In genomic region chr12:87031163-87031763, GRCm38 (mm10) we compare ENCODE assay signal across 13 mouse cellular contexts. TPM values are rescaled to one million over a fixed set of nuclear protein-coding genes. Genes with fewer than 3 reads are reported as not detected.
DNase-seq lines count a peak whose midpoint lies in the region; ATAC-seq and TF ChIP-seq lines count a peak whose summit lies in the region.
"Had no signal": no experiment of that assay in that cellular context is flagged by ENCODE, and none has a peak within 500 bp of the region (broad histone marks: within the 10 kb centered on the region; RNA-seq: fewer than 3 reads in every experiment).

No protein-coding gene starts in this region.

- H3K9me3 ChIP-seq in midbrain, embryonic 15.5 days, result no peaks in the 10 kb centered on the region
- H3K9me3 ChIP-seq: embryonic facial prominence, embryonic 10.5 days; heart, embryonic 13.5 days had no signal

- intact Hi-C loops in left cerebral cortex, postnatal 4 days (cut with DNase I), result no loop called here
- intact Hi-C loops in left cerebral cortex, postnatal 36 days (cut with DNase I), result no loop called here
- intact Hi-C loops in heart, postnatal 14 days (cut with DNase I), result no loop called here

- no peak overlapping the region for H3K4me3 ChIP-seq in cerebellum, adult 2 months (replicated peaks; ENCODE audit: insufficient read depth, low read depth, low read length)
- H3K4me3 ChIP-seq in midbrain, embryonic 15.5 days, result no peak overlapping the region
- H3K4me3 ChIP-seq: embryonic facial prominence, embryonic 10.5 days; heart, embryonic 13.5 days had no signal

- TF ChIP-seq CTCF in cerebellum, adult 2 months (IDR thresholded peaks at IDR 0.05; ENCODE audit: borderline replicate concordance, insufficient read depth, low read depth, low read length), result no peak

- no peak overlapping the region for H3K4me2 ChIP-seq in midbrain, embryonic 15.5 days
- H3K4me2 ChIP-seq: heart, embryonic 13.5 days had no signal

- WGBS in cerebellum, adult 2 months, result 28% methylated on average over 5 of the region's 5 CpGs
- 69% methylated on average over 5 of the region's 5 CpGs for WGBS in midbrain, embryonic 15.5 days

- peak; percentile 43 to 44 for DNase-seq in cerebellum, adult 2 months
- no peak for DNase-seq in cerebellum, postnatal 36 days
- peak; percentile 81 for DNase-seq in left cerebral cortex, postnatal 4 days
- no peak for DNase-seq in left cerebral cortex, postnatal 36 days (ENCODE audit: low spot score in 2 of 2)
- peak; percentile 5 for DNase-seq in adipocyte (ENCODE audit: low spot score)
- DNase-seq in heart, postnatal 14 days, result peak; percentile 66 to 69
- DNase-seq: lung, adult 18-20 months; retina, postnatal 1 day had no signal

- no peak for TF ChIP-seq POLR2A in cerebellum, adult 2 months (IDR thresholded peaks at IDR 0.05; ENCODE audit: borderline replicate concordance, insufficient read depth, low read length)

- no peak overlapping the region for H3K9ac ChIP-seq in midbrain, embryonic 15.5 days
- H3K9ac ChIP-seq: heart, embryonic 13.5 days had no signal

- peak overlapping the region; percentile 32 for H3K27ac ChIP-seq in cerebellum, adult 2 months (ENCODE audit: insufficient read depth, low read length)
- no peak overlapping the region for H3K27ac ChIP-seq in midbrain, embryonic 15.5 days
- H3K27ac ChIP-seq: embryonic facial prominence, embryonic 10.5 days; heart, embryonic 13.5 days had no signal

- peaks cover 43% of the 10 kb centered on the region for H3K4me1 ChIP-seq in cerebellum, adult 2 months (ENCODE audit: control insufficient read depth, insufficient read depth, low read length)
- H3K4me1 ChIP-seq in midbrain, embryonic 15.5 days, result peaks cover 20% of the 10 kb centered on the region

- no peak for ATAC-seq in midbrain, embryonic 15.5 days (replicated peaks)
- ATAC-seq in megakaryocyte progenitor cell, adult 5-6 weeks (replicated peaks; ENCODE audit: poor library complexity), result no peak
- ATAC-seq: activated CD4-positive, CD25-positive, alpha-beta regulatory T cell, adult 4 months had no signal

- no peaks in the 10 kb centered on the region for H3K27me3 ChIP-seq in cerebellum, adult 2 months (ENCODE audit: control insufficient read depth, insufficient read depth, low read length)
- no peaks in the 10 kb centered on the region for H3K27me3 ChIP-seq in midbrain, embryonic 15.5 days (replicated peaks)

- H3K36me3 ChIP-seq in midbrain, embryonic 15.5 days (replicated peaks), result no peaks in the 10 kb centered on the region
- H3K36me3 ChIP-seq: embryonic facial prominence, embryonic 10.5 days; heart, embryonic 13.5 days had no signal

RNA-seq across cellular contexts. Expression of gene Tmem63c, which starts 10.1 kb away (rescaled TPM):
- 55.9 and 71.0 TPM in 2 replicates for polyA plus RNA-seq in cerebellum, adult 2 months (2012; rRNA removed)
- total RNA-seq in left cerebral cortex, postnatal 4 days (2021), result 10 to 100 TPM; 29.5 to 30.1 TPM
- 10 to 100 TPM; 37.7 to 40.2 TPM for total RNA-seq in left cerebral cortex, postnatal 36 days (2021)
- total RNA-seq in heart, postnatal 14 days (2021), result under 1 TPM in 1 of 2 experiments, not detected in 1; 0.07 TPM
- 11.1 and 12.7 TPM in 2 replicates for polyA plus RNA-seq in midbrain, embryonic 15.5 days (2015; fragmentation: Nextera tagmentation; extraction: Ambion mirVana)
- not detected in 2 replicates for total RNA-seq in megakaryocyte progenitor cell, adult 5-6 weeks (2015)
- not detected in 2 replicates for total RNA-seq in megakaryocyte progenitor cell, adult 5-6 weeks (2017)
- polyA plus RNA-seq: heart, embryonic 13.5 days had no signal

RNA-seq across cellular contexts. Expression of gene Zdhhc22, which starts 41.0 kb away (rescaled TPM):
- 28.1 and 29.3 TPM in 2 replicates for polyA plus RNA-seq in cerebellum, adult 2 months (2012; rRNA removed)
- total RNA-seq in left cerebral cortex, postnatal 4 days (2021), result 10 to 100 TPM; 15.8 to 19.0 TPM
- 10 to 100 TPM; 51.6 to 58.0 TPM for total RNA-seq in left cerebral cortex, postnatal 36 days (2021)
- not detected for total RNA-seq in heart, postnatal 14 days (2021)
- polyA plus RNA-seq in midbrain, embryonic 15.5 days (2015; fragmentation: Nextera tagmentation; extraction: Ambion mirVana), result 17.8 and 21.8 TPM in 2 replicates
- not detected in 2 replicates for total RNA-seq in megakaryocyte progenitor cell, adult 5-6 weeks (2015)
- not detected in 2 replicates for total RNA-seq in megakaryocyte progenitor cell, adult 5-6 weeks (2017)

Comparison
In these comparisons a context has a peak if more than half of its experiments do, and no peak if none do; other contexts are left out.
1. DNase-seq: peak in cerebellum, adult 2 months (2 of 2), left cerebral cortex, postnatal 4 days (single experiment), adipocyte (single experiment) and heart, postnatal 14 days (2 of 2); none in cerebellum, postnatal 36 days (0 of 2) and left cerebral cortex, postnatal 36 days (0 of 2).
2. RNA of gene Tmem63c, which starts 10.1 kb away (total RNA-seq): 37.7 to 40.2 TPM in left cerebral cortex, postnatal 36 days and 29.5 to 30.1 TPM in left cerebral cortex, postnatal 4 days; 0.07 TPM in heart, postnatal 14 days and not detected in megakaryocyte progenitor cell, adult 5-6 weeks; every median in the first group is over 10 times any median in the second.
3. RNA of gene Zdhhc22, which starts 41.0 kb away (total RNA-seq): 51.6 to 58.0 TPM in left cerebral cortex, postnatal 36 days and 15.8 to 19.0 TPM in left cerebral cortex, postnatal 4 days; not detected in heart, postnatal 14 days and not detected in megakaryocyte progenitor cell, adult 5-6 weeks; every median in the first group is over 10 times any median in the second.